Mouse (Mus musculus) liver, embryonic 14.5 days (tissue): ENCODE measurements at regions not wholly inside any gene's neighbourhood (a gene's known extent, or its start where the extent isn't known, plus 50 kb on each side); places are given as distances from the start of the nearest gene placed in this dataset.

Experiments
- ATAC-seq: fragments of 200-750 bp; cut with Nextera tagmentation; 2 replicates; pipeline ENCODE4 v1.8.0; 2017; ENCODE audit warnings: moderate number of reproducible peaks, mild to moderate bottlenecking, moderate library complexity; ENCODE audit not compliant: insufficient read depth
- DNase-seq, 3 experiments: peaks; one replicate each; pipeline ENCODE4 v3.0.0-alpha.2; 2012 to 2013; ENCODE audit warnings: low read depth in 3 of 3, low spot score in 3 of 3
- H3K27ac ChIP-seq: fragments of 300-500 bp; sonication (generic); 2 replicates; pipeline ENCODE4 v1.5.1; 2014; ENCODE audit warnings: moderate library complexity, mild to moderate bottlenecking, control low read depth, inconsistent platforms
- H3K27me3 ChIP-seq: fragments of 300-500 bp; sonication (generic); 2 replicates; pipeline ENCODE4 v1.6.1; 2014; ENCODE audit warnings: mild to moderate bottlenecking, low read length, moderate library complexity; ENCODE audit not compliant: control insufficient read depth, insufficient read depth
- H3K36me3 ChIP-seq: fragments of 300-500 bp; sonication (generic); replicated peaks from 2 replicates; pipeline ENCODE4 v1.6.1; 2014; ENCODE audit warnings: low read depth; ENCODE audit not compliant: control insufficient read depth, insufficient read depth
- H3K4me1 ChIP-seq, 2 experiments: fragments of 200-500 bp in 1 of 2; fragments of 300-500 bp in 1 of 2; sonication (generic) in 1 of 2; replicated peaks; 2 replicates each; pipeline ENCODE4 v1.6.1; 2012 to 2014; ENCODE audit warnings: antibody characterized with exemption in 1 of 2, inconsistent platforms in 1 of 2, low read length in 1 of 2; ENCODE audit not compliant: control insufficient read depth in 2 of 2, insufficient read depth in 2 of 2
- H3K4me2 ChIP-seq: fragments of 300-500 bp; sonication (generic); 2 replicates; pipeline ENCODE4 v1.6.1; 2014; ENCODE audit warnings: low read depth, mild to moderate bottlenecking, control low read depth, moderate library complexity
- H3K4me3 ChIP-seq, 2 experiments: fragments of 200-500 bp in 1 of 2; fragments of 300-500 bp in 1 of 2; sonication (generic) in 1 of 2; 2 replicates each; pipeline ENCODE4 v1.5.1; 2012 to 2014; ENCODE audit warnings: low read depth in 2 of 2, low read length in 2 of 2, mild to moderate bottlenecking in 2 of 2, control low read depth in 1 of 2, inconsistent platforms in 1 of 2, moderate library complexity in 1 of 2; ENCODE audit not compliant: insufficient read depth in 1 of 2
- H3K9ac ChIP-seq: fragments of 300-500 bp; sonication (generic); replicated peaks from 2 replicates; pipeline ENCODE4 v1.6.1; 2014; ENCODE audit warnings: mild to moderate bottlenecking, control low read depth, moderate library complexity
- H3K9me3 ChIP-seq: fragments of 300-500 bp; sonication (generic); 2 replicates; pipeline ENCODE4 v1.6.1; 2016; ENCODE audit warnings: low read length, mixed read lengths; ENCODE audit not compliant: control insufficient read depth
- CTCF ChIP-seq: IDR thresholded peaks from 2 replicates; pipeline ENCODE4 v1.5.1; 2016; ENCODE audit warnings: antibody characterized with exemption, low read depth, control low read depth
- EP300 ChIP-seq: IDR thresholded peaks from 2 replicates; pipeline ENCODE4 v1.6.1; 2016; ENCODE audit warnings: antibody characterized with exemption, low read depth
- WGBS: fragments of 180-500 bp; shearing (Covaris S2); extraction: QIAGEN DNeasy Blood & Tissue Kit; methylation state at CpG from one replicate; pipeline ENCODE4 v1.1.7; 2014; ENCODE audit not compliant: insufficient replicate concordance; 5-methylcytosine and 5-hydroxymethylcytosine counted together

- no peaks in the 10 kb centered on the region for H3K27me3 ChIP-seq
- no peaks in the 10 kb centered on the region for H3K36me3 ChIP-seq
- WGBS: 26% methylated on average over 4 of the region's 4 CpGs
- H3K9me3 ChIP-seq: no peaks in the 10 kb centered on the region
- H3K9ac ChIP-seq: no peak overlapping the region
- no peak overlapping the region for H3K27ac ChIP-seq
- no peak overlapping the region for H3K4me2 ChIP-seq
- DNase-seq (peak in 1 of 3 experiments; percentile 10), ATAC-seq (no peak)
- H3K4me3 ChIP-seq: no peak overlapping the region
- TF ChIP-seq CTCF: peak; percentile 75
- TF ChIP-seq EP300: no peak
- H3K4me1 ChIP-seq: no peaks in the 10 kb centered on the region
These were observed 243.6 kb downstream of the Drd1 start for GRCm38 (mm10) chr13:53811862-53812261.

- Histone ChIP-seq H3K27me3 (no peaks in the 10 kb centered on the region), H3K9ac (no peak overlapping the region), H3K4me2 (no peak overlapping the region), H3K4me3 (no peak overlapping the region), H3K9me3 (no peaks in the 10 kb centered on the region), H3K4me1 (no peaks in the 10 kb centered on the region), H3K27ac (no peak overlapping the region), H3K36me3 (no peaks in the 10 kb centered on the region)
- TF ChIP-seq CTCF (no peak), EP300 (no peak)
- ATAC-seq (no peak), DNase-seq (no peak)
- 64% methylated on average over 8 of the region's 8 CpGs for WGBS
These were observed 244.4 kb downstream of the Drd1 start for GRCm38 (mm10) chr13:53811151-53811550.

- Histone ChIP-seq H3K4me2 (no peak overlapping the region), H3K4me3 (no peak overlapping the region), H3K36me3 (no peaks in the 10 kb centered on the region), H3K27ac (no peak overlapping the region), H3K9ac (no peak overlapping the region), H3K9me3 (no peaks in the 10 kb centered on the region), H3K4me1 (no peaks in the 10 kb centered on the region), H3K27me3 (no peaks in the 10 kb centered on the region)
- DNase-seq (no peak), ATAC-seq (no peak)
- no peak for TF ChIP-seq EP300
- no peak for TF ChIP-seq CTCF
- 47% methylated on average over 13 of the region's 13 CpGs for WGBS
These were observed 247.5 kb downstream of the Drd1 start for GRCm38 (mm10) chr13:53807791-53808525.

- Histone ChIP-seq H3K27me3 (no peaks in the 10 kb centered on the region), H3K27ac (no peak overlapping the region), H3K9ac (no peak overlapping the region), H3K4me3 (no peak overlapping the region), H3K36me3 (no peaks in the 10 kb centered on the region), H3K9me3 (no peaks in the 10 kb centered on the region), H3K4me2 (no peak overlapping the region), H3K4me1 (no peaks in the 10 kb centered on the region)
- 55% methylated on average over 4 of the region's 4 CpGs for WGBS
- no peak for TF ChIP-seq EP300
- no peak for TF ChIP-seq CTCF
- no peak for DNase-seq
- no peak for ATAC-seq
These were observed 249.6 kb downstream of the Drd1 start for GRCm38 (mm10) chr13:53805872-53806271.

- DNase-seq (no peak), ATAC-seq (no peak)
- no peak overlapping the region for H3K9ac ChIP-seq
- no peaks in the 10 kb centered on the region for H3K27me3 ChIP-seq
- no peak overlapping the region for H3K4me3 ChIP-seq
- H3K27ac ChIP-seq: no peak overlapping the region
- no peaks in the 10 kb centered on the region for H3K36me3 ChIP-seq
- H3K4me2 ChIP-seq: no peak overlapping the region
- 58% methylated on average over 5 of the region's 5 CpGs for WGBS
- H3K4me1 ChIP-seq: no peaks in the 10 kb centered on the region
- no peak for TF ChIP-seq EP300
- TF ChIP-seq CTCF: no peak
- no peaks in the 10 kb centered on the region for H3K9me3 ChIP-seq
These were observed 254.5 kb downstream of the Drd1 start for GRCm38 (mm10) chr13:53800978-53801377.
